Mouse (Mus musculus): Measurements from ENCODE around the gene Mapk12. TPM values are rescaled to one million over a fixed set of nuclear protein-coding genes. Genes with fewer than 3 reads are reported as not detected.

The Mapk12 gene
- polyA plus RNA-seq, 1 experiment: 30.5 TPM

DNA sequence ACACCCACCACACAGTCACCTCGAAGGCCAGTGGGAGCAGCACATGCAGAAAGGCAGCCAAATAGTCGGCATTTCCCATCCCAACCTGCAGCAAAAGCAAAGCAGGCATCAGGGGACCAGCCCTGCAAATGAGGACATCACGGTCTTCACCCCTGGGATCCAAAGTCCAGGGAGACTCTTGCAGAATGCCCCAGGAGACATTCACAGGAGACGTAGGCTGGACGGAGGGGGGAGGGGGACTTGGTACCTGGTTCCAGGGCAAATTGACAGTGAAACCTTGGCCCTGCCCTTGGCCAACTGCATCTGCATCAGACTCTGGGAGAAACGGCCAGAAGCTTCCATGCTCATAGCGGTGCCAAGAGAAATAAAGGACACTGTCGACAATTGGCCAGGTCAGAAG is 13.9 kb downstream of the Mapk12 start:
- TF ChIP-seq CEBPB (IDR thresholded peaks at IDR 0.05; ENCODE audit: low read depth) (no peak), CTCF (IDR thresholded peaks at IDR 0.05; ENCODE audit: control insufficient read depth, insufficient read depth, insufficient read length) (no peak), USF1 (IDR thresholded peaks at IDR 0.05; ENCODE audit: low read depth) (no peak), MYOG (IDR thresholded peaks at IDR 0.05; ENCODE audit: control insufficient read depth, extremely low read depth, insufficient read length) (no peak), MYOD1 (IDR thresholded peaks at IDR 0.05; ENCODE audit: control insufficient read depth, insufficient read length, low read depth) (no peak), FOSL1 (IDR thresholded peaks at IDR 0.05; ENCODE audit: insufficient read depth, low read length, poor library complexity, severe bottlenecking) (no peak), MAX (IDR thresholded peaks at IDR 0.05) (no peak)
- no peak overlapping the region for H3K4me3 ChIP-seq (ENCODE audit: insufficient read depth, poor library complexity, severe bottlenecking)
- H3K79me2 ChIP-seq (ENCODE audit: control insufficient read depth, insufficient read depth): peaks cover 30% of the 10 kb centered on the region
- H3K27me3 ChIP-seq (ENCODE audit: control insufficient read depth, insufficient read depth, insufficient read length): no peaks in the 10 kb centered on the region
- peaks cover 12% of the 10 kb centered on the region for H3K79me3 ChIP-seq (ENCODE audit: low read depth)
- no peak overlapping the region for H3ac ChIP-seq (ENCODE audit: control insufficient read depth, insufficient read length, low read depth)
- peaks cover 40% of the 10 kb centered on the region for H3K36me3 ChIP-seq (ENCODE audit: control insufficient read depth, insufficient read depth)

DNA sequence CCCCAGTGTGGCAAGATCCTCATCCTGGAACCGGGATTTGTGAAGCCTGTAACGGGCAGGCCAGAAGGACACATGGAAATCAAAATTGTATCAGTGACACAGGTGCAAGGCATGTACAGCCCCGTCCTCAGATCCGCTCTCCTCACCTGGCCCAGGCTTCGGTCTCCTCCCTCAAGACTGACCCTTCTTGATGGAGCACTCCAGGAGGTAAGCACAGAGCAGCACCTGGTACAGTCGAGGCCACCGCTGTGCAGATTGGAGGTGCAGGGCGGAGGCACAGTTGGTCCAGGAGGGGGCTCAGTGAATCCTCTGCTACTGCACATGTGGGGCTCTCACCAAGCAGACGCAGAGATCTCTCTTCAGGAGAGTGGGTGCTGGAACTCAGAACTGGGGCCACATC is 15.2 kb downstream of the Mapk12 start:
- H3K36me3 ChIP-seq (ENCODE audit: control insufficient read depth, insufficient read depth): peaks cover 36% of the 10 kb centered on the region
- H3K79me3 ChIP-seq (ENCODE audit: low read depth): peaks cover 25% of the 10 kb centered on the region
- H3ac ChIP-seq (ENCODE audit: control insufficient read depth, insufficient read length, low read depth): no peak overlapping the region
- peaks cover 43% of the 10 kb centered on the region for H3K79me2 ChIP-seq (ENCODE audit: control insufficient read depth, insufficient read depth)
- no peak for TF ChIP-seq MYOD1 (IDR thresholded peaks at IDR 0.05; ENCODE audit: control insufficient read depth, insufficient read length, low read depth)
- TF ChIP-seq USF1 (IDR thresholded peaks at IDR 0.05; ENCODE audit: low read depth): no peak
- TF ChIP-seq MYOG (IDR thresholded peaks at IDR 0.05; ENCODE audit: control insufficient read depth, extremely low read depth, insufficient read length): no peak
- no peak for TF ChIP-seq CEBPB (IDR thresholded peaks at IDR 0.05; ENCODE audit: low read depth)
- TF ChIP-seq MAX (IDR thresholded peaks at IDR 0.05): no peak
- no peak for TF ChIP-seq CTCF (IDR thresholded peaks at IDR 0.05; ENCODE audit: control insufficient read depth, insufficient read depth, insufficient read length)
- no peak for TF ChIP-seq FOSL1 (IDR thresholded peaks at IDR 0.05; ENCODE audit: insufficient read depth, low read length, poor library complexity, severe bottlenecking)
- no peaks in the 10 kb centered on the region for H3K27me3 ChIP-seq (ENCODE audit: control insufficient read depth, insufficient read depth, insufficient read length)
- no peak overlapping the region for H3K4me3 ChIP-seq (ENCODE audit: insufficient read depth, poor library complexity, severe bottlenecking)

DNA sequence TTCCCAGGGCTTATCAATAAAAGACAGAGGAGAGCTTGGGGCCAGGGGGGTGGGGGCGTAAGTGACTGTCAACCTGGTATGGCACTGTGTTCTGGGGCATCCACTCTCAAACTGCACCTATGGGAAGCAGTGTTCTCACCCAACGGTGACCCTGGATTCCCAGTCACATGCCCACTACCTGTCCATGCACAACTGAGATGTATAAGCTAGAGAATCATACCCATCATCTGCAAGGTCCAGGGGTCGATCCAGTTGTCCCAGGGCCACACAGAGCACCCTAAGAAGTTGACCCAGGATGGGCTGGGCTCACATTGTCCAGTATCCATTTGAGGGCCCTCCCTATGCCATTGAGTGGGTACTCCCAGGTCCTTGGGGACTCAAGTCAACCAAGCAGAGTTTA is 16.2 kb downstream of the Mapk12 start:
- Histone ChIP-seq H3K36me3 (ENCODE audit: control insufficient read depth, insufficient read depth) (peaks cover 42% of the 10 kb centered on the region), H3K4me3 (ENCODE audit: insufficient read depth, poor library complexity, severe bottlenecking) (no peak overlapping the region), H3K79me3 (ENCODE audit: low read depth) (peaks cover 35% of the 10 kb centered on the region), H3ac (ENCODE audit: control insufficient read depth, insufficient read length, low read depth) (no peak overlapping the region), H3K27me3 (ENCODE audit: control insufficient read depth, insufficient read depth, insufficient read length) (no peaks in the 10 kb centered on the region), H3K79me2 (ENCODE audit: control insufficient read depth, insufficient read depth) (peaks cover 53% of the 10 kb centered on the region)
- TF ChIP-seq MYOG (IDR thresholded peaks at IDR 0.05; ENCODE audit: control insufficient read depth, extremely low read depth, insufficient read length): no peak
- no peak for TF ChIP-seq MYOD1 (IDR thresholded peaks at IDR 0.05; ENCODE audit: control insufficient read depth, insufficient read length, low read depth)
- TF ChIP-seq CTCF (IDR thresholded peaks at IDR 0.05; ENCODE audit: control insufficient read depth, insufficient read depth, insufficient read length): no peak
- no peak for TF ChIP-seq CEBPB (IDR thresholded peaks at IDR 0.05; ENCODE audit: low read depth)
- TF ChIP-seq MAX (IDR thresholded peaks at IDR 0.05): no peak
- no peak for TF ChIP-seq FOSL1 (IDR thresholded peaks at IDR 0.05; ENCODE audit: insufficient read depth, low read length, poor library complexity, severe bottlenecking)
- TF ChIP-seq USF1 (IDR thresholded peaks at IDR 0.05; ENCODE audit: low read depth): no peak

DNA sequence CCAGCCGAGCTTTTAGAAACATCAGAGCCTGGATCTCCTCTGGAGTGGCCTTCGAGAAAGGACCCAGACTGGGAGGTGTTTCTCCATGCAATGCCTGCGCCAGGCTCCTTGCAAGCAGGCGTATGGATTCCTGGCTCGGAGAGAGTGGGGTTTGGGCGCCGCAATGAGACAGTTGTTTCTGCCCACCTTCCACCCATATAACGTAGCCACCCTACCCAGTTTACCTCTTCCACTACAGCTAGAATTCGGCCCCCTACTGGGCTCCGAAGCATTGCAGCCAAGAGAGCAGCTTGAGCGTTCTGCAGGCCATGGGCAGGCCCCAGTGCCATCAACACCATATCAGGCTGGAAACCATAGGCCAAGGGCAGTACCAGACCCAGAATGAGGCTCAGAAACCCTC is 16.9 kb downstream of the Mapk12 start:
- Histone ChIP-seq H3ac (ENCODE audit: control insufficient read depth, insufficient read length, low read depth) (no peak overlapping the region), H3K27me3 (ENCODE audit: control insufficient read depth, insufficient read depth, insufficient read length) (no peaks in the 10 kb centered on the region), H3K4me3 (ENCODE audit: insufficient read depth, poor library complexity, severe bottlenecking) (peak overlapping the region; percentile 100), H3K79me2 (ENCODE audit: control insufficient read depth, insufficient read depth) (peaks cover 60% of the 10 kb centered on the region), H3K79me3 (ENCODE audit: low read depth) (peaks cover 41% of the 10 kb centered on the region), H3K36me3 (ENCODE audit: control insufficient read depth, insufficient read depth) (peaks cover 49% of the 10 kb centered on the region)
- TF ChIP-seq MYOG (IDR thresholded peaks at IDR 0.05; ENCODE audit: control insufficient read depth, extremely low read depth, insufficient read length): no peak
- TF ChIP-seq MAX (IDR thresholded peaks at IDR 0.05): no peak
- TF ChIP-seq CTCF (IDR thresholded peaks at IDR 0.05; ENCODE audit: control insufficient read depth, insufficient read depth, insufficient read length): no peak
- TF ChIP-seq USF1 (IDR thresholded peaks at IDR 0.05; ENCODE audit: low read depth): no peak
- TF ChIP-seq FOSL1 (IDR thresholded peaks at IDR 0.05; ENCODE audit: insufficient read depth, low read length, poor library complexity, severe bottlenecking): no peak
- TF ChIP-seq MYOD1 (IDR thresholded peaks at IDR 0.05; ENCODE audit: control insufficient read depth, insufficient read length, low read depth): no peak
- no peak for TF ChIP-seq CEBPB (IDR thresholded peaks at IDR 0.05; ENCODE audit: low read depth)

DNA sequence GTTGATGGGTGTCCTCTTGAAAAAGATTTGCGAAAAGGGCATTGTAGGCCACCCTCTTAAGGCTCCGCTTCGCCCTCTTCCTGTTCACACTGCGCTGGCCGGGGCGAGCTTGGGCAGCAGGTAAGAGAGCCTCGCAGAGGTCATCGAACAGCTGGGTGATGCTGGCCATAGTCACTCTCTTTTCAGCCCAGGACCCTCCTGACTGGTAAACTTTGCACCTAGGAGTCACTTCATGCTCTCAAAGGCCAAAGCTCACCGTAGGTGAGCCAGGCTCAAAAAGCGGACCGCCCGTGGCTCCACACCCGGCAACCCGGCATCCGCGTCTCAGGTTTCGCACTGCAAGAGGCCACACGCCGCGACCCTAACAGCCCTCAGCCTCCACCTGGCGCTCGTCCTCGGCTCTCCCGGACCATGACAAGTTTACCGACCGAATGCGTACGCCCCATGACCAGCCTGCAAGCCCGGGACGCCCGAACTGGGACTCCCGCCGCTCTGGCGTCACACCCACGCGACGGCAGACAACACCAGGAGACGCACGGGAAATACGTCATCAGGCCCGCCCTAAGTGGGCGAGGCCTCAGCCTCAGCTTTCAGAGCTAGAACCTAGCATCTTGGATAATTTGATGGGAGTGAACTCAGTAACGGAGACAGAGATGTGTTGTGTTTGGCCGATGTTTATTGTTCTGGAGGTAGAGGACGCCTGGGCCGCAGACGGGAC is 17.7 kb downstream of the Mapk12 start, which contains the start of gene Tubgcp6:
Gene Tubgcp6, minus strand, starts transcription at position 464 of the 718 bp plus-strand sequence.
- H3K79me2 ChIP-seq (ENCODE audit: control insufficient read depth, insufficient read depth): peaks cover 65% of the 10 kb centered on the region
- peaks cover 47% of the 10 kb centered on the region for H3K79me3 ChIP-seq (ENCODE audit: low read depth)
- no peaks in the 10 kb centered on the region for H3K27me3 ChIP-seq (ENCODE audit: control insufficient read depth, insufficient read depth, insufficient read length)
- H3K4me3 ChIP-seq (ENCODE audit: insufficient read depth, poor library complexity, severe bottlenecking): peak within 1 kb of the TSS; percentile 100
- peaks cover 57% of the 10 kb centered on the region for H3K36me3 ChIP-seq (ENCODE audit: control insufficient read depth, insufficient read depth)
- H3ac ChIP-seq (ENCODE audit: control insufficient read depth, insufficient read length, low read depth): peak within 1 kb of the TSS; percentile 96
- peak; percentile 76 for TF ChIP-seq MAX (IDR thresholded peaks at IDR 0.05)
- TF ChIP-seq MYOD1 (IDR thresholded peaks at IDR 0.05; ENCODE audit: control insufficient read depth, insufficient read length, low read depth): no peak
- TF ChIP-seq CEBPB (IDR thresholded peaks at IDR 0.05; ENCODE audit: low read depth): no peak
